Mouse (Mus musculus) fibroblast of lung, adult 2 months (primary cell): ENCODE measurements around the gene Cep55.

Experiments
- DNase-seq: peaks from one replicate; pipeline ENCODE4 v3.0.0-alpha.2; 2011; ENCODE audit warnings: low read depth

Cep55 gene

GRCm38 (mm10) chr19:38054720-38055192 is at the start of gene Cep55:
Cep55 (plus strand) TSS chr19:38055011.
- DNase-seq: peak; percentile 95

DNA sequence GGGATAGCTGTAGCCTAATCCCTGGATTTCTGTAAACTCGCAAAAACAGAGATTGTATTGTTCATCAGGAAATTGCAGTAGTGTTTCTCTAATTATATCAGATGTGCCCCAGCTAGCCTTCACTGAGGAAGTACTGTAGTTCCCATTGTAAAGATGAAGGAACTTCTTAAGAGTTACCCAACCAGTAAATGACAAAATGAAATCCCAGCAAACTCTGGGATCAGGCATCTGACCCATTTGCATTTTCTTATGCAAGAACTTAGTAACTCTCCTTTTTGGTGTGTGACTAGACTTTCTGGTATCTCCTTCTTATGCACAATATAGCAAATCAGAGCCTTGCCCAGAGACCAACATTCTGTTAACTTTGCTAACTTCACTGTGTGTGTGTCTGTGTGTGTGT is 43.4 kb upstream of the Cep55 start:
- DNase-seq: peak; percentile 49

DNA sequence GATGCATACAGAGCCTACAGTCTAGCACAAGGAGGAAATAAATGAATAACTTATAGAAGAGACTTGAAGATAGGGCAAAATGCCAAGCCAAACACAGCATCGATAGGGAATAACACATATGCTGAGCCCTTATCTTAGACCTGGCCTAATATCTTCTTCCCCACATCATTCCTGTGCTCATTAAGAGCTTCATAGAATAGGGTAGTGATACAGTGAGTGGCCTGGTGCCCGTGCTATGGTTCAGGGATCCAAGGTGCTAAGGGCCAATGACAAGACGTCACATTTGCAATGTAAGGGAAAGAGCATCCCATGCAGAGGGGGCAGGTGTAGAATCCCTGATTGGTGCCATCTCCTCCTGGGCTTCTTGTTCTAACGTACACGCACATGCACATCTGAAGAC is 40.4 kb upstream of the Cep55 start:
- DNase-seq: no peak

- peak; percentile 97 for DNase-seq
Observed at GRCm38 (mm10) chr19:38015180-38015872, 39.5 kb upstream of the Cep55 start.

GRCm38 (mm10) chr19:38015873-38016254 is 38.9 kb upstream of the Cep55 start:
- DNase-seq: no peak

GRCm38 (mm10) chr19:38022710-38023109 is 32.1 kb upstream of the Cep55 start:
- DNase-seq: peak; percentile 48

- DNase-seq: no peak
Observed at GRCm38 (mm10) chr19:38023603-38024002, 31.2 kb upstream of the Cep55 start.

GRCm38 (mm10) chr19:38025254-38026041 is 29.4 kb upstream of the Cep55 start:
- peak; percentile 93 for DNase-seq

DNA sequence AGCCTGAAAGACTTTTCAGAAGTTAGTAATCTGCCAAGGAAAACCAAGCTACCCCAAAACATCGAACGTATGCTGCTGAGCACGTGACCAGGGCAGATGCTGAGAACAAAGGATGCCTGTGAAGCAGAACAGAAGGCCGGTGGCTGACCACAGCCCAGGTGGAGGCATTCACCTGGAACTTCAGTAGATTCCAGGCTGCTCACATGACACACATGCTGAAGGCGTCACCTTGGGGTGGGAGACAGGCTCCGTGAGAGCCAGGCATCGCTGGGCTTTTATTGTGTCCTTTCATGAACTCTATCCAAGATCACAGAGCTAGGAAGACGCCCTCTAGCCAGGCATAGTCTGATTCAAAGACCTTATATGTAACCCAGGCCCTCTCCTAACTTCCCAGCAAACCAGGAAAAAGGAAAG is 28.6 kb upstream of the Cep55 start:
- peak; percentile 69 for DNase-seq

GRCm38 (mm10) chr19:38027389-38027788 is 27.4 kb upstream of the Cep55 start:
- DNase-seq: no peak

DNA sequence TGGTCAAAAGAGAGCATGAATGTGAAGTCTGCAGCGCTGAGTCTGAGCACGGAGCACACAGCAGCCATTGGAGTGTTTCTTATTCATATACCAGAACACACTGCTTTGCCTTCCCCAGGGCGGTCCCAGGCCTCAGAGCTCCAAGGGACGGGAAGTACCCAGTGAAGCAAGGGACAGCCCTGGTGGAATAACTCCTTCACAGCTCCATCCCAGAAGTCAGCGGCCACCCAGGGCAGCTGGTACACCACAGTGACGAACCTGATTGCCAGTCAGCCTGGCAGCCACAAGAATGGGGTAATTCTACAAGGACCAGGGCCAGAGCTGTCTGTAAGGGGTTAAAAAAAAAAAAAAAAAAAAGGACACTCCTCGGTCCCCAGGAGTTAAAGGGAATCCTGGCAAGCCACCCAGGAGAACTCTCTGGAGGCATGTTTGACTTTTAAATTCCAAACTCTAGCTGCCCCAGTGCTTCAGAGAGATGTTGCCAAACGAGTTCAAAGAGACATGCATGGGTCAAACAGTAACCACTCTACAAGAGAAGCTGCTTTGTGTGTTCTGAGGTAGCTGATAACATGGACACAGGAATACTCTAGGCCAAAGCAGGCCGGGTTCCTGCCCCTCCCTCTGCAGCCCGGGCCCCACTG is 26.8 kb upstream of the Cep55 start:
- no peak for DNase-seq

GRCm38 (mm10) chr19:38029292-38029691 is 25.5 kb upstream of the Cep55 start:
- DNase-seq: no peak

GRCm38 (mm10) chr19:38029871-38030270 is 24.9 kb upstream of the Cep55 start:
- no peak for DNase-seq

GRCm38 (mm10) chr19:38030673-38031137 is 24.1 kb upstream of the Cep55 start:
- no peak for DNase-seq

DNA sequence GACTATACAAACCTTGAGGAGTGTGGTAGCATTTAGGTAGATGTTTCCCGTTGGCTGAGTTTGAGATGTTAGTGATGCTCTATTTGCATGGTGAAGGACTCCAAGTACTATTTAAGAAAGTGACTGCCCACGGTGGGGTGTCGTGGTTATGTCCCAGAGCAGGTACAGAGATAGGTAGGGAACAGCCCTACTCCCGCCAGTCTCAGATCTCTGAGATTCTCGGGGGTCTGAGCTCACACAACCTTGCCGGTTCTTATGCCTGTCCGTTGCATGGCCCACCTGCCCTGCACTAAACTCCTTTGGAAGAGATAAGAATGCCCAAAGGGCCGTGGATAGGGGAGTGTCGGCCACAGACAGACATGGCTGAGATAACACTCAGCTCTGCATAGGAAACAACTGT is 23.7 kb upstream of the Cep55 start:
- DNase-seq: no peak

DNA sequence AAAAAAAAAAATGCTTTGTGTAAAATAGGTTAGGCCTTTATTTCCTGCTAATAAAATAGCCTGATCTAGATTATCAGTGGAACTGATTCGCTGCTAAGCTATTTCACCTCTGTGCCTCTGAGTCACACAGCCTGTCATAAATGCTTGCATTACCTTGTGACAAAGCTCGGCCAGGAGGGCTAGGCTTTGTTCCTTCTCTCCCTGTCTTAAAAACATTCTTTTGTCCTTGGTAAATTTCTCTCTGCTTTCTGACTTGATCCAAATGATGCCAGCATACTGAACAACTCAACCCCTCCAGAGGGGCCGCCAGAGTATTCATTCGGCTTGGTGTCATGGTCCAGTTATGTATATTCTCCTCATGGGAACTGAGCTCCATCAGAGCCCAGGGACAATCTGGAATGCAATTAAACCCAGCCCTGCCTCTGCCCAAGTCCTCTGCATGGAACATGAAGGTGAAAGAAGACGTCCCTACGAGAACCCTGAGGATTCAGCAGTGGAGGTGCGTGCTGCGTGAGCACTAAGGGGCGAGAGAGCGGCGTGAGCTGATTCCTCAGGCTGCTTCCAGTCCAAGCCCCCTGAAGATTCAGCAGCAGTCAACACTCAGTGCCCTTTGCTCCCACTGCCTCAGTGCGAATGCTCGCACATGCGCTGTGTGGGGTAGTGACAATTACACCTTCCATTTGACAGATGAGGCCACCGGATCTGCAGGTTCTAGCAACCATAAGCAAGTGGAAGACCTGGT is 21.6 kb upstream of the Cep55 start:
- no peak for DNase-seq

DNA sequence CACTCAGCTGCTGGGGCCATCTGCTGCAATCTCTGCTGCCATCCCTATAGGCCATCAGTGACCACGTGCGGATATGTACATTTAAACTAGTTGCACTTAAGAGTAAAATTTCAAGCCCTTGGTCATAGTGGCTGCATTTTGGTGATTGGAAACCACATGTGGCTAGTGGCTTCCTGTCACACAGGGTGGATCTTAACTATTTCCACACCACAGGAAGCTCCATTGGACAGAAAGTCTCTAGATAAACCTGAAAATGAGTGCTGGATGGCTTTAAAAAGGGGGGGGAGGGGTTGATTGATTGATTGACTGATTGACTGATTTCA is 21.1 kb upstream of the Cep55 start:
- no peak for DNase-seq

GRCm38 (mm10) chr19:38034696-38035095 is 20.1 kb upstream of the Cep55 start:
- no peak for DNase-seq

DNA sequence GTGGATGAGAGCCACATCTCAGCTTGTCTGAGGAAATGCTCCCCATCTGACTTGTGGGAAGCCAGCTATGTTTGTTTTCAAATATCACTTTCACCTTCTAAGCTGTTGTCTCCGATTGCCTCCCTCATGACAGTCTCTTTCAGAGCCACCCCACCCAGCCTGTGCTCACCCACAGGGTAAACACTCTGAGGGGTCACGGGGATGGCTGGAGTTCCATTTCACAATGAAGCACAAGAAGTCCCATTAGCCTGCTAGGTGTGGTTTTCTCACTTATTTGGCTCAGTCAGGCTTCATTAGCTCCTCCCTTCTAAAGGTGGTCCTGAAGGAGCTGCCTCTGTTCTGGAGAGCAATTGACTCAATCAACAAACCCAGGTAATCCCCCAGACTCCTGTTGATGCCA is 19.0 kb upstream of the Cep55 start:
- no peak for DNase-seq

- peak; percentile 63 for DNase-seq
Observed at GRCm38 (mm10) chr19:38038267-38038666, 16.5 kb upstream of the Cep55 start.

- peak; percentile 47 for DNase-seq
Observed at GRCm38 (mm10) chr19:38042261-38042722, 12.5 kb upstream of the Cep55 start.
